Mouse (Mus musculus) liver, postnatal 0 days (tissue): ENCODE results near the gene Pgbd5. TPM values are rescaled to one million over a fixed set of nuclear protein-coding genes. Genes with fewer than 3 reads are reported as not detected.

Experiments
- ATAC-seq: fragments of 200-750 bp; cut with Nextera tagmentation; 2 replicates; pipeline ENCODE4 v1.8.0; 2017; ENCODE audit warnings: mild to moderate bottlenecking, moderate library complexity
- DNase-seq: peaks from one replicate; pipeline ENCODE4 v3.0.0-alpha.2; 2016
- H3K27ac ChIP-seq: fragments of 300-500 bp; sonication (generic); 2 replicates; pipeline ENCODE4 v1.5.1; 2014; ENCODE audit warnings: antibody characterized with exemption, moderate library complexity, mild to moderate bottlenecking, low read depth
- H3K27me3 ChIP-seq: fragments of 300-500 bp; sonication (generic); 2 replicates; pipeline ENCODE4 v1.6.1; 2014; ENCODE audit warnings: low read length, control low read depth, mixed read lengths; ENCODE audit not compliant: insufficient read depth
- H3K36me3 ChIP-seq: fragments of 300-500 bp; sonication (generic); replicated peaks from 2 replicates; pipeline ENCODE4 v1.6.1; 2014; ENCODE audit warnings: mild to moderate bottlenecking, control low read depth, low read length, moderate library complexity, mixed read lengths; ENCODE audit not compliant: insufficient read depth
- H3K4me1 ChIP-seq: fragments of 300-500 bp; sonication (generic); 2 replicates; pipeline ENCODE4 v1.6.1; 2014; ENCODE audit warnings: antibody characterized with exemption, mild to moderate bottlenecking, control low read depth; ENCODE audit not compliant: insufficient read depth
- H3K4me2 ChIP-seq: fragments of 300-500 bp; sonication (generic); 2 replicates; pipeline ENCODE4 v1.6.1; 2014; ENCODE audit warnings: low read depth, mild to moderate bottlenecking, low read length, moderate library complexity, mixed read lengths
- H3K4me3 ChIP-seq: fragments of 300-500 bp; sonication (generic); 2 replicates; pipeline ENCODE4 v1.5.1; 2014; ENCODE audit warnings: low read depth, low read length
- H3K9ac ChIP-seq: fragments of 300-500 bp; sonication (generic); replicated peaks from 2 replicates; pipeline ENCODE4 v1.6.1; 2014; ENCODE audit warnings: mild to moderate bottlenecking, moderate library complexity
- H3K9me3 ChIP-seq: fragments of 300-500 bp; sonication (generic); 2 replicates; pipeline ENCODE4 v1.6.1; 2016; ENCODE audit warnings: mild to moderate bottlenecking, control low read depth, low read length, mixed read lengths
- CTCF ChIP-seq: sonication (generic); IDR thresholded peaks from 2 replicates; pipeline ENCODE4 v1.5.1; 2016; ENCODE audit warnings: antibody characterized with exemption, low read depth
- EP300 ChIP-seq: IDR thresholded peaks from 2 replicates; pipeline ENCODE4 v1.6.1; 2016; ENCODE audit warnings: antibody characterized with exemption, low read depth, mild to moderate bottlenecking
- WGBS: fragments of 180-500 bp; shearing (Covaris S2); extraction: QIAGEN DNeasy Blood & Tissue Kit; methylation state at CpG from one replicate; pipeline ENCODE4 v1.1.7; 2014; ENCODE audit not compliant: insufficient replicate concordance; 5-methylcytosine and 5-hydroxymethylcytosine counted together
- polyA plus RNA-seq: library from polyadenylated mRNA; unstranded; fragments of >200 nt; fragmentation: Nextera tagmentation; extraction: Ambion mirVana; gene quantifications from 2 replicates; pipeline ENCODE4 v1.2.1, GENCODE M21; 2015

The Pgbd5 gene
- polyA plus RNA-seq, 1 experiment from 2014 or later = 0.18 TPM

- DNase-seq (peak; percentile 79), ATAC-seq (peak; percentile 28; the same call in 1 of the 2 replicates)
- 43% methylated on average over 19 of the region's 19 CpGs for WGBS
- Histone ChIP-seq H3K27me3 (no peaks in the 10 kb centered on the region), H3K4me3 (no peak overlapping the region), H3K4me1 (peaks cover 5% of the 10 kb centered on the region; the same call in 1 of the 2 replicates), H3K36me3 (peaks cover 13% of the 10 kb centered on the region), H3K9me3 (no peaks in the 10 kb centered on the region), H3K9ac (no peak overlapping the region), H3K4me2 (no peak overlapping the region), H3K27ac (no peak overlapping the region)
- TF ChIP-seq EP300 (no peak), CTCF (peak; percentile 95)
Observed at GRCm38 (mm10) chr8:124346852-124347523, 92.5 kb downstream of the Pgbd5 start.

DNA sequence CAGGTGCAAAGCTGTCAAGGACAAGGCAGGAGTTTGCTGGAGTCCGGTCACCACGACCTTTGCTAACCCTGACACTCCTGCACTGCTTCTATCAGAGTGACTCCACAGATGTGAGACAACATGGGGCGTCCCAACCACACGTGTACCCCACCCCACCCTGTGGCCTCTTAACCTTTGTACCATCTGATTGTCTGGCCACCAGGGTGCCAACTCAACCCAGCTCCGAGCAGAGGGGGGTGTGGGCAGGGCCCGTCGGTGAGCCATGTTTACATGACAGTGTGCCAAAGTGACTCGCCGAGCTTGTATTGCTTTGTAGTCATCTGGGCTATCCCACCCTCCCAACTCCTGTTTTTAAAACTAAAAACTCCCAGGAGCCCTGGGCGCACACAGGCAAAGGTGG lies 94.4 kb downstream of the Pgbd5 start:
- peak; percentile 80 for ATAC-seq
- H3K27me3 ChIP-seq = no peaks in the 10 kb centered on the region
- peaks cover 5% of the 10 kb centered on the region; the same call in 1 of the 2 replicates for H3K4me1 ChIP-seq
- H3K36me3 ChIP-seq = peaks cover 16% of the 10 kb centered on the region
- no peak overlapping the region for H3K4me3 ChIP-seq
- no peak overlapping the region for H3K9ac ChIP-seq
- H3K27ac ChIP-seq = no peak overlapping the region
- WGBS = 65% methylated on average over 10 of the region's 10 CpGs
- no peak overlapping the region for H3K4me2 ChIP-seq
- H3K9me3 ChIP-seq = no peaks in the 10 kb centered on the region
- peak; percentile 52 for DNase-seq
- TF ChIP-seq EP300 (no peak), CTCF (no peak)

DNA sequence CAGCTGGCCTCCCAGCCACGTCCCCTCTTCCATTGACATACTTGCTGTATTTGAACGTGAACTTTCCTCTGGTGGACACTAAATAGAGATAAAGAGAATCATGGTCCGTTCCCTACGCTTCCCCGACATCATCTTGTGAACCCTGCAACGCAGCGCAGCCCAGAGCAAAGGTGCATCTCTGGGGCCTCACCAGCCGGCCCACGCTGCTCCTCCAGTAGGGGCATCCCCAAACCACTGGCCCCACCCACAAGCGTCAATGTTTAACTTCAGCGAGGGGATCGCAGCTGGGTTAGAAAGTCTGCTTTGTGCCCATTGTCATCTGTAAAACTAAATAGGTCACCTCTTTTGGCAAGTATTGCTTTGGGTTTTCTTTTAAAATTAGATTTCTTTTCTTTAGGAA lies 95.5 kb downstream of the Pgbd5 start:
- no peak overlapping the region for H3K4me3 ChIP-seq
- peak; percentile 66 for ATAC-seq
- no peaks in the 10 kb centered on the region for H3K9me3 ChIP-seq
- H3K4me2 ChIP-seq = no peak overlapping the region
- peaks cover 24% of the 10 kb centered on the region for H3K36me3 ChIP-seq
- peaks cover 5% of the 10 kb centered on the region; the same call in 1 of the 2 replicates for H3K4me1 ChIP-seq
- H3K9ac ChIP-seq = no peak overlapping the region
- H3K27me3 ChIP-seq = no peaks in the 10 kb centered on the region
- no peak for TF ChIP-seq EP300
- no peak for TF ChIP-seq CTCF
- peak; percentile 65 for DNase-seq
- WGBS = 59% methylated on average over 12 of the region's 12 CpGs
- H3K27ac ChIP-seq = no peak overlapping the region

GRCm38 (mm10) chr8:124343151-124343550 lies 96.3 kb downstream of the Pgbd5 start:
- Histone ChIP-seq H3K27me3 (no peaks in the 10 kb centered on the region), H3K9ac (no peak overlapping the region), H3K36me3 (peaks cover 28% of the 10 kb centered on the region), H3K4me3 (no peak overlapping the region), H3K4me2 (no peak overlapping the region), H3K27ac (no peak overlapping the region), H3K9me3 (no peaks in the 10 kb centered on the region), H3K4me1 (peaks cover 5% of the 10 kb centered on the region; the same call in 1 of the 2 replicates)
- DNase-seq (no peak), ATAC-seq (no peak)
- 83% methylated on average over 15 of the region's 15 CpGs for WGBS
- TF ChIP-seq EP300 (no peak), CTCF (no peak)

- no peak overlapping the region for H3K27ac ChIP-seq
- H3K36me3 ChIP-seq = peaks cover 33% of the 10 kb centered on the region
- no peak for DNase-seq
- H3K9me3 ChIP-seq = no peaks in the 10 kb centered on the region
- no peak overlapping the region for H3K9ac ChIP-seq
- WGBS = 82% methylated on average over 17 of the region's 17 CpGs
- TF ChIP-seq EP300 (no peak), CTCF (no peak)
- H3K4me1 ChIP-seq = peaks cover 5% of the 10 kb centered on the region; the same call in 1 of the 2 replicates
- no peak for ATAC-seq
- no peak overlapping the region for H3K4me3 ChIP-seq
- H3K27me3 ChIP-seq = no peaks in the 10 kb centered on the region
- no peak overlapping the region for H3K4me2 ChIP-seq
Observed at GRCm38 (mm10) chr8:124340360-124341068, 98.9 kb downstream of the Pgbd5 start.

- no peak overlapping the region for H3K4me2 ChIP-seq
- H3K27me3 ChIP-seq = no peaks in the 10 kb centered on the region
- ATAC-seq (no peak), DNase-seq (no peak)
- H3K4me1 ChIP-seq = peaks cover 4% of the 10 kb centered on the region; the same call in 1 of the 2 replicates
- no peak overlapping the region for H3K9ac ChIP-seq
- H3K9me3 ChIP-seq = no peaks in the 10 kb centered on the region
- H3K4me3 ChIP-seq = no peak overlapping the region
- no peak for TF ChIP-seq CTCF
- no peak for TF ChIP-seq EP300
- H3K27ac ChIP-seq = no peak overlapping the region
- 62% methylated on average over 3 of the region's 3 CpGs for WGBS
- peaks cover 39% of the 10 kb centered on the region for H3K36me3 ChIP-seq
Observed at GRCm38 (mm10) chr8:124339742-124340141, 99.7 kb downstream of the Pgbd5 start.
